Mouse (Mus musculus): ENCODE measurements around the gene Il1a. TPM values are rescaled to one million over a fixed set of nuclear protein-coding genes. Genes with fewer than 3 reads are reported as not detected.
A peak's percentile ranks its signal among the peaks of the same experiment; 100 is the strongest.

The Il1a gene
- polyA plus RNA-seq, 1 experiment from 2014 or later, result 0.31 TPM

DNA sequence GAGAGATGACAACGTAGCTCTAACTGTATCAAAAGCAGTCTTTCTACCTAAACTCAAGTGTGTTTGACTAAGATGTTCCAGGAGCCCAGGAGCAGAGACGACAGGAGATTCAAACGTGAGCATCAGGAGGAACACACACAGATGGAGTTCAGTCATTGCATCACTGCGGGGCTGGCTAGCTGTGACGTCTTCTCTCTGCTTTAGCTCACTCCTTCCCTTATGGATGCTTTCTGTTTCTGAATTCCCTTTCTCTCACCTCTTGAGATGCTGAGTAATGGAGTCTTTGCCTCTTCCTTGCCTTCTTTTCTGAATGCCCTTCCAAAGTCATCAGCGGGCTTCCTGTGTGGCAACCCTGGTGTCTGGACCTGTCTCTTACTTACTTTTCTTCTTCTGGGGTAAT is 5.1 kb upstream of the Il1a start:
- no peak for ATAC-seq (ENCODE audit: low FRiP score)
- Histone ChIP-seq H3K36me3 (replicated peaks; ENCODE audit: control insufficient read depth, insufficient read depth) (no peaks in the 10 kb centered on the region), H3K4me1 (replicated peaks; ENCODE audit: control insufficient read depth, insufficient read depth, low read length) (no peaks in the 10 kb centered on the region), H3K27ac (no peak overlapping the region), H3K4me2 (replicated peaks) (no peak overlapping the region), H3K9ac (no peak overlapping the region), H3K9me3 (ENCODE audit: control insufficient read depth, low read length) (no peaks in the 10 kb centered on the region), H3K27me3 (ENCODE audit: control insufficient read depth, insufficient read depth, low read length) (no peaks in the 10 kb centered on the region), H3K4me3 (replicated peaks; ENCODE audit: low read length) (no peak overlapping the region)
- DNase-seq (ENCODE audit: low spot score), result no peak
- WGBS, result 84% methylated on average over 6 of the region's 6 CpGs

DNA sequence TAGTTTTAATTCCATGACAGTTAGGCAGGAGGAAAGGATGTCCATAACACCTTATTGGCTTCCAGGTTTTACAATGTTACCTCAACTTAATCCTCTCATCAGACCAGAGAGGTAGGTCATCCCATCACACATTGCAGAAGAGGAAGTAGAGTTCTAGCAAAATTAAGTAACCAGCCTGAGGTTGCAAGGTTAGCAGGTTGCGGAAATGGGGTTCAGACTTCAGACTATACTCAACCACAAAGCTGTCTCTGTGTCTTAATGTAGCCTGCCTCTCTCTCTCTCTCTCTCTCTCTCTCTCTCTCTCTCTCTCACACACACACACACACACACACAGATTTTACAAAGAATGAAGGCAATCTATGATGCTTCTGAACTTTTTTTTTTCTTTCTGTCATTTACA is 4.2 kb upstream of the Il1a start:
- no peaks in the 10 kb centered on the region for H3K36me3 ChIP-seq (replicated peaks; ENCODE audit: control insufficient read depth, insufficient read depth)
- no peaks in the 10 kb centered on the region for H3K9me3 ChIP-seq (ENCODE audit: control insufficient read depth, low read length)
- H3K4me1 ChIP-seq (replicated peaks; ENCODE audit: control insufficient read depth, insufficient read depth, low read length), result no peaks in the 10 kb centered on the region
- H3K27me3 ChIP-seq (ENCODE audit: control insufficient read depth, insufficient read depth, low read length), result no peaks in the 10 kb centered on the region
- no peak overlapping the region for H3K9ac ChIP-seq
- WGBS, result 87% methylated on average over 1 of the region's 1 CpGs
- H3K4me2 ChIP-seq (replicated peaks), result no peak overlapping the region
- ATAC-seq (ENCODE audit: low FRiP score) (no peak), DNase-seq (ENCODE audit: low spot score) (no peak)
- H3K4me3 ChIP-seq (replicated peaks; ENCODE audit: low read length), result no peak overlapping the region
- H3K27ac ChIP-seq, result no peak overlapping the region

DNA sequence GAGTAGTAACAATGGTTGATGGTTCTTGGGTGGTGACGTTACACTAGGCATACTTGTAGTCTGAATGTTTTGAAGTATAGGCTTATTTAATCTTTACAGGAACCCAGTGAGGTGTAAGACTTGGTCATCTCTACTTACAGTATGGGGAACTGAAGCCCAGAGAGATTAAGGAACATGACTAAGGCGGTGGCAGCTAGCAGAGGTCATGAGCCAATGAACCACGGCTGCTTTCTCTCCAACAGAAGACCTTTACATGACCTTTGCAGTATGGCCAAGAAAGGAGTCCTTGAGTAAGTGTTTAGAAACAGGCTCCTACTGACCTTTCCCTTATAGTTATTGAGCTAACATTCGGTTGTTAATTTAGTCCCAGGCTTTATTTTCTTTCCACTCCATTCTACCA is 3.8 kb downstream of the Il1a start:
- no peak overlapping the region for H3K9ac ChIP-seq
- H3K9me3 ChIP-seq (ENCODE audit: control insufficient read depth, low read length), result no peaks in the 10 kb centered on the region
- H3K4me1 ChIP-seq (replicated peaks; ENCODE audit: control insufficient read depth, insufficient read depth, low read length), result no peaks in the 10 kb centered on the region
- H3K27me3 ChIP-seq (ENCODE audit: control insufficient read depth, insufficient read depth, low read length), result no peaks in the 10 kb centered on the region
- H3K27ac ChIP-seq, result no peak overlapping the region
- WGBS, result 75% methylated on average over 4 of the region's 4 CpGs
- no peak overlapping the region for H3K4me2 ChIP-seq (replicated peaks)
- H3K36me3 ChIP-seq (replicated peaks; ENCODE audit: control insufficient read depth, insufficient read depth), result no peaks in the 10 kb centered on the region
- no peak overlapping the region for H3K4me3 ChIP-seq (replicated peaks; ENCODE audit: low read length)
- ATAC-seq (ENCODE audit: low FRiP score) (no peak), DNase-seq (ENCODE audit: low spot score) (no peak)

DNA sequence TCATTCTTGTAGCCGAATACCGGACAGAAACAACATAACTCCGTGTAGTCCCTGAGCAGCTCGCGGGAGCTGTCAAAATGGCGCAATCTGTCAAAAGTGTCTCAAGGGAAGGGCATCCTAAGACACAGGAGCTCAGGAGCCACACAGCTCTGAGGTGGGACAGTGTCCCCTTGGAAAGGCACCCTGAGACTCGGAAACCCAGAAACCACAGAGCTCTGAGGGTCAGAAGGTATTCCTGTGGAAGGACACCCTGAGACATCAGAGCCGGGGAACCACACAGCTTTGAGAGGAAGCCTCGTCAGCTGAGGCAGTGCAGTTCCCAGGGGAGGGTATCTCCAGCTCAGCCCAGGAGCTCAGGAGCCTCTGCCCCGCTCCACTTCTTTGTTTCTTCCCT is 12.2 kb downstream of the Il1a start:
- DNase-seq (ENCODE audit: low spot score) (peak; percentile 64), ATAC-seq (ENCODE audit: low FRiP score) (peak; percentile 71)
- Histone ChIP-seq H3K9ac (peak overlapping the region; percentile 61), H3K27me3 (ENCODE audit: control insufficient read depth, insufficient read depth, low read length) (no peaks in the 10 kb centered on the region), H3K4me1 (replicated peaks; ENCODE audit: control insufficient read depth, insufficient read depth, low read length) (no peaks in the 10 kb centered on the region), H3K9me3 (ENCODE audit: control insufficient read depth, low read length) (no peaks in the 10 kb centered on the region), H3K27ac (peak overlapping the region; percentile 93), H3K36me3 (replicated peaks; ENCODE audit: control insufficient read depth, insufficient read depth) (no peaks in the 10 kb centered on the region), H3K4me2 (replicated peaks) (peak overlapping the region; percentile 54), H3K4me3 (replicated peaks; ENCODE audit: low read length) (peak overlapping the region; percentile 46)
- WGBS, result 3% methylated on average over 10 of the region's 10 CpGs

DNA sequence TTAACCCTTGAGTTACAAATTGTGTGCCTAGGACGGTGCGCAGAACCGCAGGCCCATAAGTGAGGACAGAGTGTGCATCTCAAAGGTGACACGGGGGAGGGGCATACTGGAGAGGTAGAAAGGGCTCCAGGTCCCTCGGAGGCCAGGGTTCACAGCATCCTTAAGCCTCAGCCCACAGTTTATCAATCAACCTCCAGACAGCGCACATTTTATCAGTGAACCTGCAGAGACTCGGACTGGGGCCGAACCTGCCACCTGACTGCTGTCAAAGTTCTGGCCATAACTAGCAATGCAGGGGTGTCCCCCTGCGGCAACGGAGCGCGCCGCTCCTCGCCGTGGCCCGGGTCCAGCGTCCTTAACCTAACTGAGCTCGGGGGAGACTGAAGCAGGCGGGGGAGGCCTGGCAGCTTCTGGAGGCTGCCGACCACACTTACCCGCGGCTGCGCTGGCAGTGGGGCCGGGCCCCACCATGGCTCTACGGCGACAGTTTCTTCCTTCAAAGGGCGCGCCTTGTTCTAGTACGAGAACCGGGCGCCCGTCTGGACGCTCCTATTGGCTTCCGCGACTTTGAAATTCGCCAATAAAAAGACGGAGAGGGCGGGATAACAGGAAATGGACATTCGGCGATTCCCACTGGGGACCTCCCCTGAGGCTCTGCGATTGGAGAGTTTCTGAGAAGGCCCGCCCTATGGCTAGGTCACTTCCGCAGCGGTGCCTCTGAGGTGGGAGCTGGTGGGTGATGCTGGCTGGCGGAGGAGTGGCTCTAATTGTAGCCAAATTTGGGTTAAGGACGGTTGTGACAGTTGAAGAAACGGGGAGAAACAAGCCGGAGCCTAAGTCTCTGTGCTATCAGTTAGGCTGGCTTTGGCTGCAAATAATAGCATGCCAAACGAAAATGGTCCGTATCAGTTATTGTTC is 12.8 kb downstream of the Il1a start, which contains the start of gene Ckap2l:
TSS of gene Ckap2l (minus strand) at position 542 of the 918 bp plus-strand sequence.
- H3K4me1 ChIP-seq (replicated peaks; ENCODE audit: control insufficient read depth, insufficient read depth, low read length), result no peaks in the 10 kb centered on the region
- DNase-seq (ENCODE audit: low spot score) (peak; percentile 99), ATAC-seq (ENCODE audit: low FRiP score) (peak; percentile 100)
- WGBS, result under 1% methylated on average over 50 of the region's 50 CpGs
- no peaks in the 10 kb centered on the region for H3K36me3 ChIP-seq (replicated peaks; ENCODE audit: control insufficient read depth, insufficient read depth)
- no peaks in the 10 kb centered on the region for H3K9me3 ChIP-seq (ENCODE audit: control insufficient read depth, low read length)
- H3K27ac ChIP-seq, result peak within 1 kb of the TSS; percentile 93
- H3K9ac ChIP-seq, result peak within 1 kb of the TSS; percentile 61
- H3K4me2 ChIP-seq (replicated peaks), result peak within 1 kb of the TSS; percentile 82
- H3K4me3 ChIP-seq (replicated peaks; ENCODE audit: low read length), result peak within 1 kb of the TSS; percentile 46
- H3K27me3 ChIP-seq (ENCODE audit: control insufficient read depth, insufficient read depth, low read length), result no peaks in the 10 kb centered on the region

DNA sequence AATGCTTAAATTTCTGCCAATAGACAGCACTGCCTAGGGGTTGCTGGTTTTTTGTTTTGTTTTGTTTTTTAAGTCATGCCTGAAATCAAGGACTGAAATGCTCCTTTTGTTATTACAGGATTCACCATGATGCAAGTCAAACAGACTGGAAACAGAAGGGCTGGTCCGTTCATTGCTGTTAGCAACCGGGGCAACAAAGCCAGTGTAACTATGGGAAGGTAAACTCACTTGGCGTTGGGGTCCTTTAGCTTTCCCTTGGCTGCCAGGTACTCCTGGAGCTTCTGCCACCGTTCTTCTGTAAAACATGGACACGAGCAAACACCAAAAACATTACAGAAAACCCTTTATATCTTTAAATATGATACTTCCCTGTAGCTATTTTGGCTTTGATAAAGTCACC is 13.7 kb downstream of the Il1a start:
- ATAC-seq (ENCODE audit: low FRiP score) (no peak), DNase-seq (ENCODE audit: low spot score) (no peak)
- H3K4me1 ChIP-seq (replicated peaks; ENCODE audit: control insufficient read depth, insufficient read depth, low read length), result no peaks in the 10 kb centered on the region
- H3K9ac ChIP-seq, result no peak overlapping the region; the same call in 1 of the 2 replicates
- H3K4me3 ChIP-seq (replicated peaks; ENCODE audit: low read length), result peak overlapping the region; percentile 46; the same call in 1 of the 2 replicates
- no peaks in the 10 kb centered on the region for H3K9me3 ChIP-seq (ENCODE audit: control insufficient read depth, low read length)
- H3K27ac ChIP-seq, result no peak overlapping the region
- H3K27me3 ChIP-seq (ENCODE audit: control insufficient read depth, insufficient read depth, low read length), result no peaks in the 10 kb centered on the region
- H3K4me2 ChIP-seq (replicated peaks), result peak overlapping the region; percentile 82
- 48% methylated on average over 5 of the region's 5 CpGs for WGBS
- no peaks in the 10 kb centered on the region for H3K36me3 ChIP-seq (replicated peaks; ENCODE audit: control insufficient read depth, insufficient read depth)

DNA sequence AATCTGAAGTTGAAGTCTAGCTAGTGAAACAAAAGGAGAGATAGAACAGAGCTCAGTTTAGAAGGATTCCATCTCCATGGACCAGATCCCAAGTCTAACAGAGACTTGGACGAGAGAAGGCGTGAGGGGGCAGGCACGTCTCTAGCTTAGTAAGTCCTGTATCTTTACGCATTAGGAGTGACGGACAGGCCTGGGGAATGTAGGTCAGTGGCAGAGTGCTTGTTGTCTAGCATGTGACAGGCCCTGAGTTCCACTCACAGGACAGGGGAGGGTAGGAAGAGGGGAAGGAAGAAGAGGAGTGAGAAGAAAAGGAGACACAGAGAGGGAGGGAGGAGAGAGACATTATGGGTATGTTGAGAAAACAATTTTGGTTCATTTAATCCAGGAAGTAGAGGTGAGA is 14.7 kb downstream of the Il1a start:
- no peak overlapping the region for H3K27ac ChIP-seq
- no peak overlapping the region for H3K9ac ChIP-seq
- no peak overlapping the region for H3K4me2 ChIP-seq (replicated peaks)
- 93% methylated on average over 5 of the region's 5 CpGs for WGBS
- ATAC-seq (ENCODE audit: low FRiP score) (no peak), DNase-seq (ENCODE audit: low spot score) (no peak)
- no peaks in the 10 kb centered on the region for H3K9me3 ChIP-seq (ENCODE audit: control insufficient read depth, low read length)
- no peaks in the 10 kb centered on the region for H3K36me3 ChIP-seq (replicated peaks; ENCODE audit: control insufficient read depth, insufficient read depth)
- no peak overlapping the region for H3K4me3 ChIP-seq (replicated peaks; ENCODE audit: low read length)
- H3K27me3 ChIP-seq (ENCODE audit: control insufficient read depth, insufficient read depth, low read length), result no peaks in the 10 kb centered on the region
- no peaks in the 10 kb centered on the region for H3K4me1 ChIP-seq (replicated peaks; ENCODE audit: control insufficient read depth, insufficient read depth, low read length)

DNA sequence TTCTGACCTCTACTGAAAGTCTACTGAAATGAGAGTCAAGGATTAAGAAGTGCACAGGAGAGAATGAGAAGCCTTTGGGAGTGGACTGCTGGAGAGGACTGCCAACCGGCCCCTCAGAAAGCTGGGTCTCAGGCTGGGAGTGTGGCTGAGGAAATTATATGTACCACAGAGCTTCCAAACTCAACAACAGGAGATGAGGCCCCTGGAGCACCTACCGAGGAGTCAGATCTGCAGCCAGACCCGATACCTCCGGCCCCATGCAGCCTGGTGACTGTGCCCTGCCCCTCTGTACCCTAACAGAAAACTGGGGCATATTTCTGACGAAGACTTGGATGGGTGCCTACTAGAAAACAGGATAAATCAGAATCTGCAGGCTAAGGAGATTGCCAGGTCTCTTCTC is 35.9 kb downstream of the Il1a start:
- ATAC-seq (ENCODE audit: low FRiP score), result no peak
- H3K9me3 ChIP-seq (ENCODE audit: control insufficient read depth, low read length), result no peaks in the 10 kb centered on the region

DNA sequence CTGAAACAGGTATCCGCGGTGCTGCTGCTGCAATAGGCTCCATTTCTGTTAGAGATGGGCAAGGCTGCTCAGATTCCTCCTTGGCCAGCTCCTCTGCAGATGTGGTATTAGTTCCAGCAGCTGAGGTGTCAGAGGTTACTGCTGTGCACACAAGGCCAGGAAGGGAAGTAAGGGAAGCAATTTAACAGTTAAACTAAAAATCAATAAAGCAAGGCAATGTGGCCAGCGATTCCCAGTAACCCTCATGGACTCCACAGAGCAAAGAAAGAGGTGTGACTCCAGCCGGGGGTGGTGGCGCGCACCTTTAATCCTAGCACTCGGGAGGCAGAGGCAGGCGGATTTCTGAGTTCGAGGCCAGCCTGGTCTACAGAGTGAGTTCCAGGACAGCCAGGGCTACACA is 39.2 kb downstream of the Il1a start:
- no peaks in the 10 kb centered on the region for H3K27me3 ChIP-seq (ENCODE audit: control insufficient read depth, insufficient read depth, low read length)
- no peaks in the 10 kb centered on the region for H3K9me3 ChIP-seq (ENCODE audit: control insufficient read depth, low read length)
- H3K36me3 ChIP-seq (replicated peaks; ENCODE audit: control insufficient read depth, insufficient read depth), result peaks cover 8% of the 10 kb centered on the region; the same call in 1 of the 2 replicates
- WGBS, result 89% methylated on average over 9 of the region's 9 CpGs
- no peak overlapping the region for H3K4me2 ChIP-seq (replicated peaks)
- H3K9ac ChIP-seq, result no peak overlapping the region
- H3K4me1 ChIP-seq (replicated peaks; ENCODE audit: control insufficient read depth, insufficient read depth, low read length), result no peaks in the 10 kb centered on the region
- ATAC-seq (ENCODE audit: low FRiP score), result no peak
- DNase-seq (ENCODE audit: low spot score), result no peak
- no peak overlapping the region for H3K4me3 ChIP-seq (replicated peaks; ENCODE audit: low read length)
- no peak overlapping the region for H3K27ac ChIP-seq

More for the DNA sequence above, 35.9 kb downstream of the Il1a start:
- Histone ChIP-seq H3K27me3 (ENCODE audit: control insufficient read depth, insufficient read depth, low read length) (no peaks in the 10 kb centered on the region), H3K36me3 (replicated peaks; ENCODE audit: control insufficient read depth, insufficient read depth) (peaks cover 8% of the 10 kb centered on the region; the same call in 1 of the 2 replicates), H3K27ac (no peak overlapping the region), H3K4me3 (replicated peaks; ENCODE audit: low read length) (no peak overlapping the region), H3K4me1 (replicated peaks; ENCODE audit: control insufficient read depth, insufficient read depth, low read length) (no peaks in the 10 kb centered on the region), H3K4me2 (replicated peaks) (no peak overlapping the region), H3K9ac (no peak overlapping the region)
- WGBS, result 91% methylated on average over 5 of the region's 5 CpGs
- DNase-seq (ENCODE audit: low spot score), result peak; percentile 6

Measured in hindbrain, embryonic 14.5 days (tissue).